Mouse (Mus musculus): ENCODE results near the gene Cgrrf1. TPM values are rescaled to one million over a fixed set of nuclear protein-coding genes. Genes with fewer than 3 reads are reported as not detected.
"Not testable (repeated sequence)": the region's sequence is repeated elsewhere in the genome, so short reads cannot be mapped to it uniquely, and the experiment has no call there.

Cgrrf1 gene
- polyA plus RNA-seq, 1 experiment: not detected

DNA sequence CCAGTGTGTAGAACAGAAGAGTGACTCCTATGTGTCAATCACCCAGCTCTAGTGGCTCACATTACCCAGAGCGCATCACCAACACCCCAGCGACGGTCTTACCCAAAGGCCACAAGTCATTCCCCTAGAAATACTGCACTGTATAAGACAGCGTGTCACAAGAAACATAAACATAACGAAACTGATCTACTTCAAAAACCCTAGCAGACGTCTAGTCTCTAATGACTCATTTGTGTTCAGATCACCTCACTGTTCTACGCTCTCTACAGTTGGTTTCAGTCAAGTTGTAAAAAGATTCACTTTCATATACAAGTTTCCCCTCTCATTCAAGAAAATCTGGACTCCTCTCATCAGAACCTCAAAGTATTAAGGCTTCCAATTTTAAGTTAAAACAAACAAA, 13.2 kb upstream of the Cgrrf1 start:
- TF ChIP-seq POLR2A (IDR thresholded peaks at IDR 0.05; ENCODE audit: insufficient read depth, low read depth, low read length): no peak
- no peak for TF ChIP-seq CTCF (IDR thresholded peaks at IDR 0.05; ENCODE audit: insufficient read depth, low read depth, low read length)
- Histone ChIP-seq H3K27ac (ENCODE audit: insufficient read depth, low read depth, low read length) (no peak overlapping the region), H3K4me1 (ENCODE audit: control insufficient read depth, insufficient read depth, low read length) (peaks cover 3% of the 10 kb centered on the region; the same call in 1 of the 2 replicates), H3K4me3 (ENCODE audit: insufficient read depth, low read depth, low read length) (no peak overlapping the region)
- 89% methylated on average over 7 of the region's 7 CpGs for WGBS

DNA sequence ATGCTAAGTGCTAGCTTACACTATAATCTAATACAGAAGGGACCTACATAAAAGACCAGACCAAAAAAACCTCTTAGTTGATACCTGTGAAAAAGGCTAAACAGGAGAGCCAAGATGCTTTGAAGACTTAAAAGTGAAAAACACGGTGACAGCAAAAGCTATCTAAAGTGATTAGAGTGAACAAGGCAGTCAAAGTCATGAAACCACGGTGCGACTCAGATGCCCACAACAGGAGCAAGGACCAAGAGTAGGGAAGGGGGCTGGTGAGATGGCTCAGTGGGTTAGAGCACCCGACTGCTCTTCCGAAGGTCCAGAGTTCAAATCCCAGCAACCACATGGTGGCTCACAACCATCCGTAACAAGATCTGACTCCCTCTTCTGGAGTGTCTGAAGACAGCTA, 12.0 kb upstream of the Cgrrf1 start:
- not testable (repeated sequence) for H3K27ac ChIP-seq (ENCODE audit: insufficient read depth, low read depth, low read length); H3K4me3 ChIP-seq (ENCODE audit: insufficient read depth, low read depth, low read length); H3K4me1 ChIP-seq (ENCODE audit: control insufficient read depth, insufficient read depth, low read length)
- 92% methylated on average over 6 of the region's 6 CpGs for WGBS

- under 1% methylated on average over 11 of the region's 11 CpGs for WGBS
- no peak for TF ChIP-seq POLR2A (IDR thresholded peaks at IDR 0.05; ENCODE audit: insufficient read depth, low read depth, low read length)
- Histone ChIP-seq H3K27ac (ENCODE audit: insufficient read depth, low read depth, low read length) (peak overlapping the region; percentile 47), H3K4me1 (ENCODE audit: control insufficient read depth, insufficient read depth, low read length) (peaks cover 3% of the 10 kb centered on the region; the same call in 1 of the 2 replicates), H3K4me3 (ENCODE audit: insufficient read depth, low read depth, low read length) (peak overlapping the region; percentile 70)
Measured at GRCm38 (mm10) chr14:46821271-46821872, 10.6 kb upstream of the Cgrrf1 start.

GRCm38 (mm10) chr14:46821873-46822716, 9.8 kb upstream of the Cgrrf1 start, which contains the start of gene Gmfb:
TSS of gene Gmfb (minus strand) at chr14:46822242.
- peak within 1 kb of the TSS; percentile 47 for H3K27ac ChIP-seq (ENCODE audit: insufficient read depth, low read depth, low read length)
- H3K4me3 ChIP-seq (ENCODE audit: insufficient read depth, low read depth, low read length): peak within 1 kb of the TSS; percentile 70
- WGBS: under 1% methylated on average over 65 of the region's 65 CpGs
- no peak for TF ChIP-seq CTCF (IDR thresholded peaks at IDR 0.05; ENCODE audit: insufficient read depth, low read depth, low read length)
- peak; percentile 76 for TF ChIP-seq POLR2A (IDR thresholded peaks at IDR 0.05; ENCODE audit: insufficient read depth, low read depth, low read length)
- H3K4me1 ChIP-seq (ENCODE audit: control insufficient read depth, insufficient read depth, low read length): peaks cover 3% of the 10 kb centered on the region; the same call in 1 of the 2 replicates

- no peak overlapping the region for H3K4me3 ChIP-seq (ENCODE audit: insufficient read depth, low read depth, low read length)
- TF ChIP-seq CTCF (IDR thresholded peaks at IDR 0.05; ENCODE audit: insufficient read depth, low read depth, low read length) (no peak), POLR2A (IDR thresholded peaks at IDR 0.05; ENCODE audit: insufficient read depth, low read depth, low read length) (no peak)
- no peak overlapping the region for H3K27ac ChIP-seq (ENCODE audit: insufficient read depth, low read depth, low read length)
- peaks cover 3% of the 10 kb centered on the region; the same call in 1 of the 2 replicates for H3K4me1 ChIP-seq (ENCODE audit: control insufficient read depth, insufficient read depth, low read length)
- WGBS: 83% methylated on average over 2 of the region's 2 CpGs
Measured at GRCm38 (mm10) chr14:46823996-46824395, 7.9 kb upstream of the Cgrrf1 start.

DNA sequence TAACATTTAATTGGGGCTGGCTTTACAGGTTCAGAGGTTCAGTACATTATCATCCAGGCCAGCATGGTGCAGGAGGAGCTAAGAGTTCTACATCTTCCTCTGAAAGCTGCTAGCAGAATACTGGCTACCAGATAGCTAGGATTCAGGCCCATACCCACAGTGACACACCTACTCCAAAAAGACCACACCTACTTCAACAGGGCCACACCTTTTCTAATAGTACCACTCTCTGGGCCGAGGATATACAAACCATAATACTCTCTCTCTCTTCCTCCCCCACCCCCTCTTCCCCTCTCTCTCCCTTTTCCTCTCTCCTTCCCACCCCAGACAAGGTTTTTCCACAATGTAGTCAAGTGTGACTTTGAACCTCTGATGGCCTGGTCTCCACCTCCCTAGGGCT, 4.5 kb upstream of the Cgrrf1 start:
- Histone ChIP-seq H3K27ac (ENCODE audit: insufficient read depth, low read depth, low read length) (no peak overlapping the region), H3K4me1 (ENCODE audit: control insufficient read depth, insufficient read depth, low read length) (no peaks in the 10 kb centered on the region), H3K4me3 (ENCODE audit: insufficient read depth, low read depth, low read length) (no peak overlapping the region)
- WGBS: 72% methylated on average over 1 of the region's 1 CpGs
- TF ChIP-seq CTCF (IDR thresholded peaks at IDR 0.05; ENCODE audit: insufficient read depth, low read depth, low read length): no peak
- no peak for TF ChIP-seq POLR2A (IDR thresholded peaks at IDR 0.05; ENCODE audit: insufficient read depth, low read depth, low read length)

GRCm38 (mm10) chr14:46831295-46831694, 630 bp upstream of the Cgrrf1 start:
- 19% methylated on average over 4 of the region's 4 CpGs for WGBS
- H3K4me1 ChIP-seq (ENCODE audit: control insufficient read depth, insufficient read depth, low read length): no peaks in the 10 kb centered on the region
- H3K27ac ChIP-seq (ENCODE audit: insufficient read depth, low read depth, low read length): no peak overlapping the region
- TF ChIP-seq POLR2A (IDR thresholded peaks at IDR 0.05; ENCODE audit: insufficient read depth, low read depth, low read length) (no peak), CTCF (IDR thresholded peaks at IDR 0.05; ENCODE audit: insufficient read depth, low read depth, low read length) (no peak)
- H3K4me3 ChIP-seq (ENCODE audit: insufficient read depth, low read depth, low read length): peak overlapping the region; percentile 81

- no peak for TF ChIP-seq POLR2A (IDR thresholded peaks at IDR 0.05; ENCODE audit: insufficient read depth, low read depth, low read length)
- TF ChIP-seq CTCF (IDR thresholded peaks at IDR 0.05; ENCODE audit: insufficient read depth, low read depth, low read length): no peak
- peak overlapping the region; percentile 81 for H3K4me3 ChIP-seq (ENCODE audit: insufficient read depth, low read depth, low read length)
- H3K4me1 ChIP-seq (ENCODE audit: control insufficient read depth, insufficient read depth, low read length): no peaks in the 10 kb centered on the region
- WGBS: 3% methylated on average over 40 of the region's 40 CpGs
- H3K27ac ChIP-seq (ENCODE audit: insufficient read depth, low read depth, low read length): 0 out of 2 replicates have a peak overlapping the region, but pooled peaks have one; percentile 3
Measured at GRCm38 (mm10) chr14:46832354-46833272, 688 bp downstream of the Cgrrf1 start.

All from olfactory bulb, adult 2 months (tissue).